Mouse (Mus musculus): Measurements from ENCODE around the gene Rims4. TPM values are rescaled to one million over a fixed set of nuclear protein-coding genes. Genes with fewer than 3 reads are reported as not detected.

Rims4 gene
- polyA plus RNA-seq (2015; fragmentation: Nextera tagmentation; extraction: Ambion mirVana) = 0.37 and 0.79 TPM in 2 replicates

DNA sequence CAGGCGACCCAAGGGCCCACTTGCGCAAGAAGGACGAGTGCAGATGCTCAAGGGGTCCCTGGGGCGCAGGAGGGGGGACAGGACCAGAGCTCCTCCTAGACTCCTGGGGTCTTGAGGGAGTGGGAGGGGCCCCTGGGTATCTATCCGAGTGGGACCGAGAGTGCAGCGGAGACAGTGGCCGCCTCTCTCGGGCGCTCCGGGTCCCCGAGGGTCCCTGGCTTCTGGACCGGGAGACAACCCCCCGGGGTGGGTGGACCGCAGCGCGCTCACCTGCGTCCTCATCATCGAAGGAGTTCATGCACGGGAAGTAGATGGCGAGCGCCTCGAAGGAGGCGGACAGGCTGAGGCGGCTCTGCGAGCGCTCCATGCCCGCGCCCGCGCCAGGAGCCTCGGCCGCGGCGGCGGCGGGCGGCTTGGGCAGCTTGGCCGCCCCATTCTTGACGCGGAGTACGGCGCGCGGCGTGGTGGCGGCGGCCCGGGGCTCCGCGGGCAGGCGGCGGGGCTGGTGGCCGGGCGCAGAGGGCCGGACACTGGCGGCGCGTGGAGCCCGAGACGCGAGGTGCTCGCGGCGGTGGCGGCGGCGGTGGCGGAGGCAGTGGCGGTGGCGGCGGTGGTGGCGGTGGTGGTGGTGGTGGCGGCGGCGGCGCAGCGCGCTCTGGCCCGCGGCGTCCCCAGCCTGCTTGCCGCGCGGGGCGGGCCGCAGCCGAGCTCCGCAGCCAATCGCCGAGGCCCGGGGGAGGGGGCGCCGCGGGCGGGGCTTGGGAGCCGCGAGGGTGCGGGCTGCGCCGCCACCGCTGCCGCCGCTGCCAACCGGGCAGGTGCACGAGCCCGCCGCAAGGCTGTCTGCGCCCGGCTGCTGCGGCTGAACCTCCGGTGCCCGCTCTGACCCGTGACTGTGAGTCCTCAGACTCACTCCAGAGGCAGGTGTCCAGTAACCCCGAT lies at the start of gene Rims4:
TSS of gene Rims4 (minus strand) at position 367 of the 942 bp plus-strand sequence.
- H3K4me1 ChIP-seq (ENCODE audit: insufficient read depth, low read length) = peaks cover 5% of the 10 kb centered on the region; the same call in 1 of the 2 replicates
- no peaks in the 10 kb centered on the region for H3K36me3 ChIP-seq (ENCODE audit: insufficient read depth, low read length)
- peaks cover 74% of the 10 kb centered on the region for H3K27me3 ChIP-seq (ENCODE audit: insufficient read depth, low read length)
- ATAC-seq (ENCODE audit: low FRiP score, low TSS enrichment) = peak; percentile 77
- H3K27ac ChIP-seq (ENCODE audit: low read length) = no peak within 1 kb of the TSS
- H3K9me3 ChIP-seq (ENCODE audit: low read length) = no peaks in the 10 kb centered on the region
- under 1% methylated on average over 70 of the region's 115 CpGs for WGBS
- H3K4me2 ChIP-seq (replicated peaks; ENCODE audit: low read depth, low read length) = peak within 1 kb of the TSS; percentile 85
- H3K9ac ChIP-seq (replicated peaks; ENCODE audit: low read length) = peak within 1 kb of the TSS; percentile 57
- H3K4me3 ChIP-seq (ENCODE audit: low read length) = peak within 1 kb of the TSS; percentile 51

DNA sequence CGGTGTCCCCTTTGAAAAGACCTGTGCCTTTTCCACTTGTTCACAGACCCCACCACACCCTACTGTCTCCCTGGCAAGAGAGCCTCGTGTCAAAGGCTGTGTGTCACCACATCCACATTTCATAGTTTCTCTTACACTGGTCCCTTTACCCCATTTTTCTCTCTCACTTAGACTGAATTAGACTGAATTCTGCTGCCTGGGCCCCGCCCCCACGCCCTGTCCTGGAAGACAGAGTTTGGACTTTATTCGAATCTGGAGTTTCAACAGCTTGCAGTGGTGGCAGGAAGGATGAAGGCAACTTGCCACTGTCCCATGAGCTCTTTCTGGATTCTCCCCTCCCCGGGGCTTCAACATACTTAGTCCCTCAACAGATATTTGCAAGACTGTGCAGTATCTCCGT lies 47.2 kb upstream of the Rims4 start:
- ATAC-seq (ENCODE audit: low FRiP score, low TSS enrichment) = no peak
- Histone ChIP-seq H3K4me2 (replicated peaks; ENCODE audit: low read depth, low read length) (no peak overlapping the region), H3K9ac (replicated peaks; ENCODE audit: low read length) (no peak overlapping the region), H3K27me3 (ENCODE audit: insufficient read depth, low read length) (no peaks in the 10 kb centered on the region), H3K27ac (ENCODE audit: low read length) (no peak overlapping the region), H3K9me3 (ENCODE audit: low read length) (peaks cover 3% of the 10 kb centered on the region; the same call in 1 of the 2 replicates), H3K4me3 (ENCODE audit: low read length) (no peak overlapping the region), H3K4me1 (ENCODE audit: insufficient read depth, low read length) (no peaks in the 10 kb centered on the region), H3K36me3 (ENCODE audit: insufficient read depth, low read length) (no peaks in the 10 kb centered on the region)
- 69% methylated on average over 7 of the region's 7 CpGs for WGBS

GRCm38 (mm10) chr2:163964606-163965560 lies 46.4 kb upstream of the Rims4 start:
- no peak overlapping the region for H3K4me3 ChIP-seq (ENCODE audit: low read length)
- H3K9me3 ChIP-seq (ENCODE audit: low read length) = peaks cover 3% of the 10 kb centered on the region; the same call in 1 of the 2 replicates
- H3K27me3 ChIP-seq (ENCODE audit: insufficient read depth, low read length) = no peaks in the 10 kb centered on the region
- no peak overlapping the region for H3K27ac ChIP-seq (ENCODE audit: low read length)
- no peak overlapping the region for H3K4me2 ChIP-seq (replicated peaks; ENCODE audit: low read depth, low read length)
- peak; percentile 35; the same call in 1 of the 2 replicates for ATAC-seq (ENCODE audit: low FRiP score, low TSS enrichment)
- 51% methylated on average over 17 of the region's 19 CpGs for WGBS
- H3K36me3 ChIP-seq (ENCODE audit: insufficient read depth, low read length) = no peaks in the 10 kb centered on the region
- no peak overlapping the region for H3K9ac ChIP-seq (replicated peaks; ENCODE audit: low read length)
- H3K4me1 ChIP-seq (ENCODE audit: insufficient read depth, low read length) = no peaks in the 10 kb centered on the region

DNA sequence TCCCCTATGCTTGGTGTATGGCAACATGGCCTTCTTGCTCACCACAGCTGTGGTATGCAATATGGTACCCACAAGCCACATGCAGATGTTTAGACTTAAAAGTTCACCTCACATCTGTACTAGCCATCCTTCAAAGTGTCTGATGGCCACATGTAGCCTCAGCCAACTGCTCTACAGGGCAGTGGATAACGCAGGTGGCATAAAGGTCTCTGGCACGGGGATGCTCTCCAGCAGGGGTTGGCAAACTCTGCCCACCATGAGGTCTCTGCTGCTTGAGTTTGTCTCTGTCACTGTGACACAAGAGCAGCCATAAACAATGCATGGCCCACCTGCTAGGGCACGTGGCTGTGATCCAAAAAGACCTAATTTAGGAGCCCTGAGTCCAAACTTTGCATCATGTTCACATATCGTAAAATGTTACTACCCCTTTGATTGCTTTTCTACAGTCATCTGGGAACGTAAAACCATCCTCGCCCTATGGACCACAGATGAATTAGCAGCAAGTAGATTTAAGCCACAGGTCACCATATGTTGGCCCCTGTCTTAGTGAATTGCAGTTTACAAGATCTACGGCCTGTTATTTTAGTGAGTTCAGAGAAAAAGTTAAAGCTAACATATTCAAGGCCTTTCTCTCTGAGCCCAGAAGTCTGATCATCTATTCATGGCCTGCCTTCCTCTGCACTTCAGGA lies 35.3 kb upstream of the Rims4 start:
- 29% methylated on average over 7 of the region's 7 CpGs for WGBS
- no peaks in the 10 kb centered on the region for H3K9me3 ChIP-seq (ENCODE audit: low read length)

DNA sequence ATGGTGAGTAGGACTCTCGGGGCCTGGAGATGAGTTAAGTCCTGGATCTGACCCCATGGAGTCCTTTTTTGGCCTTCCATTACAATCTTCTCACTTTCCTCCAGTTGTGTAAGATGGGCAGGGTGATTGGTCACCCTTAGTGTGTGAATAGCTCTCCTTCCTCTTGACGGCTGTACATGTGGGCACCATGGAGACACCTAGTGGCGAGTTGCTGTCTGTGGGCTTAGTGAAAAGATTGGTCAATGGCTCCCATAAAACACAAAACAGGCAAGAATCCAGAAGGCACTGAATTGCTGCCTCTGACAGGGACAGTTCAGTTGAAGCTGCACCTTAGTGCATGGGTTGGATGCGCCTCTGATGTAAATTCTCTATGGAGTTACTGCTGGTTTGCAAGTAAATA lies 33.3 kb upstream of the Rims4 start:
- peak; percentile 63; the same call in 1 of the 2 replicates for ATAC-seq (ENCODE audit: low FRiP score, low TSS enrichment)
- no peak overlapping the region for H3K4me2 ChIP-seq (replicated peaks; ENCODE audit: low read depth, low read length)
- H3K36me3 ChIP-seq (ENCODE audit: insufficient read depth, low read length) = no peaks in the 10 kb centered on the region
- no peaks in the 10 kb centered on the region for H3K4me1 ChIP-seq (ENCODE audit: insufficient read depth, low read length)
- H3K9ac ChIP-seq (replicated peaks; ENCODE audit: low read length) = no peak overlapping the region
- WGBS = 19% methylated on average over 4 of the region's 4 CpGs
- no peak overlapping the region for H3K4me3 ChIP-seq (ENCODE audit: low read length)
- H3K27me3 ChIP-seq (ENCODE audit: insufficient read depth, low read length) = 0 out of 2 replicates have a peak, but pooled peaks cover 8% of the 10 kb centered on the region
- no peak overlapping the region for H3K27ac ChIP-seq (ENCODE audit: low read length)
- H3K9me3 ChIP-seq (ENCODE audit: low read length) = no peaks in the 10 kb centered on the region

More for the DNA sequence above, 35.3 kb upstream of the Rims4 start:
- H3K4me1 ChIP-seq (ENCODE audit: insufficient read depth, low read length) = no peaks in the 10 kb centered on the region
- H3K36me3 ChIP-seq (ENCODE audit: insufficient read depth, low read length) = no peaks in the 10 kb centered on the region
- H3K27me3 ChIP-seq (ENCODE audit: insufficient read depth, low read length) = 0 out of 2 replicates have a peak, but pooled peaks cover 6% of the 10 kb centered on the region
- H3K4me3 ChIP-seq (ENCODE audit: low read length) = no peak overlapping the region
- H3K4me2 ChIP-seq (replicated peaks; ENCODE audit: low read depth, low read length) = no peak overlapping the region
- ATAC-seq (ENCODE audit: low FRiP score, low TSS enrichment) = no peak
- no peak overlapping the region for H3K9ac ChIP-seq (replicated peaks; ENCODE audit: low read length)
- H3K27ac ChIP-seq (ENCODE audit: low read length) = no peak overlapping the region

DNA sequence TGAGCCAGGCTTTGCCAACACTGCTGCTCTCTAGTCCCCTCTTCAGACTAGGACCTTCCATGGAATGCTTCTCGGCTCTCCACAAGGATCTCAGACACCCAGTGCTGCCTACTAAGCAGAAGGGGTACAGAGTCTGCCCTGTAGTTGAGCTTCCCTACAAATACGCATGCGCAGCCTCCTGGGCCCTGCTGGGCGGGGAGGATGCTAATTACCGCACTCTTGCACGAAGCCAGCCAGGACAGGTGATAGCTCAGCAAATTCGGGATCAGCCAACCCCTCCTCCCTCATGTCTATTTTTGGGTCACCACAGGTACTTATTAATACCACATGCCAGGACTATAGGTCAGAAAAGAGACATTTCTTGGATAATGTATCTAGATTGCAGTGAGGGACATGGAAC lies 29.5 kb upstream of the Rims4 start:
- H3K27me3 ChIP-seq (ENCODE audit: insufficient read depth, low read length) = 0 out of 2 replicates have a peak, but pooled peaks cover 5% of the 10 kb centered on the region
- no peak overlapping the region for H3K9ac ChIP-seq (replicated peaks; ENCODE audit: low read length)
- no peaks in the 10 kb centered on the region for H3K9me3 ChIP-seq (ENCODE audit: low read length)
- H3K36me3 ChIP-seq (ENCODE audit: insufficient read depth, low read length) = no peaks in the 10 kb centered on the region
- H3K4me1 ChIP-seq (ENCODE audit: insufficient read depth, low read length) = no peaks in the 10 kb centered on the region
- H3K4me3 ChIP-seq (ENCODE audit: low read length) = no peak overlapping the region
- no peak for ATAC-seq (ENCODE audit: low FRiP score, low TSS enrichment)
- 73% methylated on average over 7 of the region's 7 CpGs for WGBS
- no peak overlapping the region for H3K27ac ChIP-seq (ENCODE audit: low read length)
- no peak overlapping the region for H3K4me2 ChIP-seq (replicated peaks; ENCODE audit: low read depth, low read length)

GRCm38 (mm10) chr2:163946221-163946620 lies 27.7 kb upstream of the Rims4 start:
- Histone ChIP-seq H3K4me2 (replicated peaks; ENCODE audit: low read depth, low read length) (no peak overlapping the region), H3K27me3 (ENCODE audit: insufficient read depth, low read length) (0 out of 2 replicates have a peak, but pooled peaks cover 5% of the 10 kb centered on the region), H3K9ac (replicated peaks; ENCODE audit: low read length) (no peak overlapping the region), H3K4me3 (ENCODE audit: low read length) (no peak overlapping the region), H3K4me1 (ENCODE audit: insufficient read depth, low read length) (no peaks in the 10 kb centered on the region), H3K9me3 (ENCODE audit: low read length) (no peaks in the 10 kb centered on the region), H3K27ac (ENCODE audit: low read length) (no peak overlapping the region), H3K36me3 (ENCODE audit: insufficient read depth, low read length) (no peaks in the 10 kb centered on the region)
- 60% methylated on average over 15 of the region's 15 CpGs for WGBS
- no peak for ATAC-seq (ENCODE audit: low FRiP score, low TSS enrichment)

DNA sequence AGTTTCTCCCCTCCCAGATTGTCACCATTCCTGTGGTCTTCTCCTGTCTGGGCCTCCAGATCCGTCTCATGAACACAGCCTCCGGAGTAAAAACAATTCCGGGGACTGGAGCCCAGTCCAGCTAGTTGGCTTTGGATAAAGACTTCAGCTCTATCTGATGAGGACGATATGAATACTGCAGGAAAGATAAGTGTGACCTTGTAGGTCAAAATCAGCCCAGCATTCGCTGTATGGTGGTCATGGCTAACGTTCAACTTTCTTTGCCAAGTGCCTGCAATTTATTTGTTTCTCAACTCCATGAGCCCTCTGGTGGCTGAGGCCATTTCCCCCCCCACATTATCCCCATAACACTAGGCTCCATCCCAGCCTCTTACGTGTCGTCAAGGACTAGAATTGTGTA lies 26.0 kb upstream of the Rims4 start:
- H3K4me3 ChIP-seq (ENCODE audit: low read length) = no peak overlapping the region
- no peaks in the 10 kb centered on the region for H3K9me3 ChIP-seq (ENCODE audit: low read length)
- ATAC-seq (ENCODE audit: low FRiP score, low TSS enrichment) = no peak
- 82% methylated on average over 8 of the region's 8 CpGs for WGBS
- no peak overlapping the region for H3K27ac ChIP-seq (ENCODE audit: low read length)
- H3K27me3 ChIP-seq (ENCODE audit: insufficient read depth, low read length) = 0 out of 2 replicates have a peak, but pooled peaks cover 2% of the 10 kb centered on the region
- H3K36me3 ChIP-seq (ENCODE audit: insufficient read depth, low read length) = no peaks in the 10 kb centered on the region
- no peak overlapping the region for H3K4me2 ChIP-seq (replicated peaks; ENCODE audit: low read depth, low read length)
- H3K9ac ChIP-seq (replicated peaks; ENCODE audit: low read length) = no peak overlapping the region
- no peaks in the 10 kb centered on the region for H3K4me1 ChIP-seq (ENCODE audit: insufficient read depth, low read length)

GRCm38 (mm10) chr2:163943056-163943455 lies 24.6 kb upstream of the Rims4 start:
- Histone ChIP-seq H3K4me3 (ENCODE audit: low read length) (no peak overlapping the region), H3K36me3 (ENCODE audit: insufficient read depth, low read length) (no peaks in the 10 kb centered on the region), H3K4me2 (replicated peaks; ENCODE audit: low read depth, low read length) (no peak overlapping the region), H3K9ac (replicated peaks; ENCODE audit: low read length) (no peak overlapping the region), H3K27ac (ENCODE audit: low read length) (no peak overlapping the region), H3K4me1 (ENCODE audit: insufficient read depth, low read length) (no peaks in the 10 kb centered on the region), H3K9me3 (ENCODE audit: low read length) (no peaks in the 10 kb centered on the region), H3K27me3 (ENCODE audit: insufficient read depth, low read length) (0 out of 2 replicates have a peak, but pooled peaks cover 2% of the 10 kb centered on the region)
- ATAC-seq (ENCODE audit: low FRiP score, low TSS enrichment) = no peak
- WGBS = 81% methylated on average over 6 of the region's 6 CpGs
